Mouse (Mus musculus): ENCODE results near the gene Gpr88. TPM values are rescaled to one million over a fixed set of nuclear protein-coding genes. Genes with fewer than 3 reads are reported as not detected.

Gene Gpr88
- total and polyA plus RNA-seq, 2 experiments from 2014 or later = 0.15 TPM; not detected in 1

- ATAC-seq (ENCODE audit: insufficient read depth, low read depth) (no peak), DNase-seq (ENCODE audit: low spot score) (no peak)
- Histone ChIP-seq H3K4me3 (ENCODE audit: low read depth, low read length) (no peak overlapping the region), H3K36me3 (replicated peaks; ENCODE audit: control insufficient read depth, insufficient read depth, low read length) (peaks cover 13% of the 10 kb centered on the region; the same call in 1 of the 2 replicates), H3K27me3 (ENCODE audit: control insufficient read depth, insufficient read depth, low read length) (no peaks in the 10 kb centered on the region), H3K9ac (replicated peaks; ENCODE audit: low read depth, low read length) (no peak overlapping the region), H3K4me1 (ENCODE audit: control insufficient read depth, insufficient read depth) (no peaks in the 10 kb centered on the region), H3K27ac (ENCODE audit: low read depth) (no peak overlapping the region), H3K4me2 (ENCODE audit: low read depth, low read length) (no peak overlapping the region), H3K9me3 (replicated peaks; ENCODE audit: control insufficient read depth, low read length) (no peaks in the 10 kb centered on the region)
- TF ChIP-seq CTCF (IDR thresholded peaks at IDR 0.05; ENCODE audit: low read depth) (no peak), EP300 (IDR thresholded peaks at IDR 0.05; ENCODE audit: low read depth) (no peak)
- 78% methylated on average over 8 of the region's 8 CpGs for WGBS
Observed at GRCm38 (mm10) chr3:116277146-116277545, 23.8 kb upstream of the Gpr88 start.

- Histone ChIP-seq H3K27ac (ENCODE audit: low read depth) (no peak overlapping the region), H3K4me3 (ENCODE audit: low read depth, low read length) (no peak overlapping the region), H3K9me3 (replicated peaks; ENCODE audit: control insufficient read depth, low read length) (no peaks in the 10 kb centered on the region), H3K9ac (replicated peaks; ENCODE audit: low read depth, low read length) (no peak overlapping the region), H3K4me2 (ENCODE audit: low read depth, low read length) (no peak overlapping the region), H3K4me1 (ENCODE audit: control insufficient read depth, insufficient read depth) (no peaks in the 10 kb centered on the region), H3K36me3 (replicated peaks; ENCODE audit: control insufficient read depth, insufficient read depth, low read length) (no peaks in the 10 kb centered on the region), H3K27me3 (ENCODE audit: control insufficient read depth, insufficient read depth, low read length) (no peaks in the 10 kb centered on the region)
- DNase-seq (ENCODE audit: low spot score) = no peak
- no peak for TF ChIP-seq EP300 (IDR thresholded peaks at IDR 0.05; ENCODE audit: low read depth)
- TF ChIP-seq CTCF (IDR thresholded peaks at IDR 0.05; ENCODE audit: low read depth) = no peak
- no peak for ATAC-seq (ENCODE audit: insufficient read depth, low read depth)
- WGBS = 86% methylated on average over 6 of the region's 6 CpGs
Observed at GRCm38 (mm10) chr3:116271679-116272078, 18.4 kb upstream of the Gpr88 start.

- H3K4me3 ChIP-seq (ENCODE audit: low read depth, low read length) = no peak overlapping the region
- no peak overlapping the region for H3K9ac ChIP-seq (replicated peaks; ENCODE audit: low read depth, low read length)
- no peaks in the 10 kb centered on the region for H3K27me3 ChIP-seq (ENCODE audit: control insufficient read depth, insufficient read depth, low read length)
- no peak for TF ChIP-seq CTCF (IDR thresholded peaks at IDR 0.05; ENCODE audit: low read depth)
- no peak for TF ChIP-seq EP300 (IDR thresholded peaks at IDR 0.05; ENCODE audit: low read depth)
- WGBS = 98% methylated on average over 2 of the region's 2 CpGs
- H3K9me3 ChIP-seq (replicated peaks; ENCODE audit: control insufficient read depth, low read length) = no peaks in the 10 kb centered on the region
- H3K36me3 ChIP-seq (replicated peaks; ENCODE audit: control insufficient read depth, insufficient read depth, low read length) = no peaks in the 10 kb centered on the region
- H3K4me2 ChIP-seq (ENCODE audit: low read depth, low read length) = no peak overlapping the region
- no peak overlapping the region for H3K27ac ChIP-seq (ENCODE audit: low read depth)
- H3K4me1 ChIP-seq (ENCODE audit: control insufficient read depth, insufficient read depth) = no peaks in the 10 kb centered on the region
- no peak for DNase-seq (ENCODE audit: low spot score)
- peak; percentile 24; the same call in 1 of the 2 replicates for ATAC-seq (ENCODE audit: insufficient read depth, low read depth)
Observed at GRCm38 (mm10) chr3:116267036-116267654, 13.8 kb upstream of the Gpr88 start.

GRCm38 (mm10) chr3:116266360-116266759 lies 13.1 kb upstream of the Gpr88 start:
- ATAC-seq (ENCODE audit: insufficient read depth, low read depth) = no peak
- 75% methylated on average over 3 of the region's 3 CpGs for WGBS
- Histone ChIP-seq H3K4me2 (ENCODE audit: low read depth, low read length) (no peak overlapping the region), H3K27ac (ENCODE audit: low read depth) (no peak overlapping the region), H3K4me1 (ENCODE audit: control insufficient read depth, insufficient read depth) (no peaks in the 10 kb centered on the region), H3K27me3 (ENCODE audit: control insufficient read depth, insufficient read depth, low read length) (no peaks in the 10 kb centered on the region), H3K36me3 (replicated peaks; ENCODE audit: control insufficient read depth, insufficient read depth, low read length) (no peaks in the 10 kb centered on the region), H3K9me3 (replicated peaks; ENCODE audit: control insufficient read depth, low read length) (no peaks in the 10 kb centered on the region), H3K9ac (replicated peaks; ENCODE audit: low read depth, low read length) (no peak overlapping the region), H3K4me3 (ENCODE audit: low read depth, low read length) (no peak overlapping the region)
- no peak for TF ChIP-seq CTCF (IDR thresholded peaks at IDR 0.05; ENCODE audit: low read depth)
- no peak for TF ChIP-seq EP300 (IDR thresholded peaks at IDR 0.05; ENCODE audit: low read depth)
- no peak for DNase-seq (ENCODE audit: low spot score)

DNA sequence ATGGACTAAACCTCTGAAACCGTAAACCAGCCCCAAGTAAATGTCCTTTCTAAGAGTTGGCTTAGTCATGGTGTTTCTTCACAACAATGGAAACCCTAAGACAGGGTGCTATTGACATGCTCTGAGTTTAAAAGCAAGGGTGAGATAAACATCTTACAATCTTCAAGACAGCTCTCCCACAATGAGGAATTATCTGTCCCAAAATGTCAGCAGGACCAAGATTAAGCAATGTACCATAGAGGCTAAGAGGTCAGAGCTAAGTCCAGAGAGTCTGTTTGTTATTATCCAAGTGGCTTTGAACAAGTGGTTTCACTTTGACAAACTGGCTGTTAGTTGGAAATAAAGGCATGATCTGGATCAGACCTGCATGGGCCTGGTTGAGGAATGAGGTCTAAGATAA lies 10.7 kb upstream of the Gpr88 start:
- Histone ChIP-seq H3K4me3 (ENCODE audit: low read depth, low read length) (no peak overlapping the region), H3K4me2 (ENCODE audit: low read depth, low read length) (no peak overlapping the region), H3K36me3 (replicated peaks; ENCODE audit: control insufficient read depth, insufficient read depth, low read length) (no peaks in the 10 kb centered on the region), H3K27ac (ENCODE audit: low read depth) (no peak overlapping the region), H3K9ac (replicated peaks; ENCODE audit: low read depth, low read length) (no peak overlapping the region), H3K4me1 (ENCODE audit: control insufficient read depth, insufficient read depth) (no peaks in the 10 kb centered on the region), H3K27me3 (ENCODE audit: control insufficient read depth, insufficient read depth, low read length) (no peaks in the 10 kb centered on the region), H3K9me3 (replicated peaks; ENCODE audit: control insufficient read depth, low read length) (no peaks in the 10 kb centered on the region)
- DNase-seq (ENCODE audit: low spot score) = no peak
- WGBS = 91% methylated on average over 1 of the region's 1 CpGs
- ATAC-seq (ENCODE audit: insufficient read depth, low read depth) = no peak
- TF ChIP-seq EP300 (IDR thresholded peaks at IDR 0.05; ENCODE audit: low read depth) (no peak), CTCF (IDR thresholded peaks at IDR 0.05; ENCODE audit: low read depth) (no peak)

GRCm38 (mm10) chr3:116263061-116263460 lies 9.8 kb upstream of the Gpr88 start:
- Histone ChIP-seq H3K27ac (ENCODE audit: low read depth) (no peak overlapping the region), H3K4me3 (ENCODE audit: low read depth, low read length) (no peak overlapping the region), H3K36me3 (replicated peaks; ENCODE audit: control insufficient read depth, insufficient read depth, low read length) (no peaks in the 10 kb centered on the region), H3K4me1 (ENCODE audit: control insufficient read depth, insufficient read depth) (no peaks in the 10 kb centered on the region), H3K9ac (replicated peaks; ENCODE audit: low read depth, low read length) (no peak overlapping the region), H3K9me3 (replicated peaks; ENCODE audit: control insufficient read depth, low read length) (no peaks in the 10 kb centered on the region), H3K4me2 (ENCODE audit: low read depth, low read length) (no peak overlapping the region), H3K27me3 (ENCODE audit: control insufficient read depth, insufficient read depth, low read length) (no peaks in the 10 kb centered on the region)
- no peak for DNase-seq (ENCODE audit: low spot score)
- 80% methylated on average over 5 of the region's 5 CpGs for WGBS
- no peak for TF ChIP-seq CTCF (IDR thresholded peaks at IDR 0.05; ENCODE audit: low read depth)
- TF ChIP-seq EP300 (IDR thresholded peaks at IDR 0.05; ENCODE audit: low read depth) = no peak
- ATAC-seq (ENCODE audit: insufficient read depth, low read depth) = no peak
